Mouse (Mus musculus) ES-E14 (cell line): Measurements from ENCODE around the gene Pou2f1.

ENCODE experiments used
- CHD2 ChIP-seq: IDR thresholded peaks from 2 replicates; pipeline ENCODE4 v1.6.1; 2014; ENCODE audit warnings: mild to moderate bottlenecking, low read depth, low read length, inconsistent platforms
- MAFK ChIP-seq: IDR thresholded peaks from 2 replicates; pipeline ENCODE4 v1.6.1; 2014; ENCODE audit warnings: mild to moderate bottlenecking, low read depth, low read length, inconsistent platforms; ENCODE audit not compliant: insufficient read depth
- ZNF384 ChIP-seq: IDR thresholded peaks from 2 replicates; pipeline ENCODE4 v1.6.1; 2012; ENCODE audit warnings: low read depth, low read length, inconsistent platforms

DNA sequence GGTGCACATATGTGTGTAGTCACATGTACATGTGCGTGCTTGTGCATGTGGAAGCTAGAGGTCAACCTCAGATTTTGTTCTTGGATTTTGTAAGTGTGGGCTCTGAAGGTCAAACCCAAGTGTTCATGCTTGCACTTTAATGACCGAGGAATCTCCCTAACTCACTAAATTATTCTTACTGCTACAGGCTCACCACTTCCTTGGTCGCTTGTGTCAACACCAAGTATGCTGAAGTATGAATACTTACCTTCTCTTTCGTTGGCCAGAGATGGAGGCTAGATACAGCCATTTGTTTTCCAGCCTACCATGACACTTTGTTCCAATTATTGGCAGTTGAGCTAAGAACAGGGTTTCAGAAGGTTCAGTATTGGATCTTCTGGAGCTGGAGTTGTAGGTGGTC is 14.7 kb upstream of the Pou2f1 start:
- no peak for TF ChIP-seq MAFK
- TF ChIP-seq CHD2, result no peak
- no peak for TF ChIP-seq ZNF384
